Mouse (Mus musculus): Measurements from ENCODE around the gene Hikeshi.

Hikeshi gene

GRCm38 (mm10) chr7:89912356-89912755, 28.6 kb downstream of the Hikeshi start:
- no peak for DNase-seq

- no peak for DNase-seq
Measured at GRCm38 (mm10) chr7:89909711-89910110, 31.3 kb downstream of the Hikeshi start.

GRCm38 (mm10) chr7:89908899-89909621, 31.9 kb downstream of the Hikeshi start:
- no peak for DNase-seq

GRCm38 (mm10) chr7:89908421-89908820, 32.6 kb downstream of the Hikeshi start:
- no peak for DNase-seq

GRCm38 (mm10) chr7:89907950-89908349, 33.1 kb downstream of the Hikeshi start:
- DNase-seq: peak; percentile 52

GRCm38 (mm10) chr7:89903442-89904343, 37.3 kb downstream of the Hikeshi start, which contains the start of gene Ccdc81:
Gene Ccdc81 (minus strand): TSS chr7:89903629.
- DNase-seq: no peak

GRCm38 (mm10) chr7:89903007-89903406, 38.0 kb downstream of the Hikeshi start:
- no peak for DNase-seq

GRCm38 (mm10) chr7:89891856-89892255, 49.1 kb downstream of the Hikeshi start:
- DNase-seq: no peak

- no peak for DNase-seq
Measured at GRCm38 (mm10) chr7:89891412-89891811, 49.6 kb downstream of the Hikeshi start.

GRCm38 (mm10) chr7:89884551-89884950, 56.5 kb downstream of the Hikeshi start:
- no peak for DNase-seq

GRCm38 (mm10) chr7:89879686-89880085, 61.3 kb downstream of the Hikeshi start:
- no peak for DNase-seq
